Mouse (Mus musculus): ENCODE data around the gene Cacna1i. TPM values are rescaled to one million over a fixed set of nuclear protein-coding genes. Genes with fewer than 3 reads are reported as not detected.

Cacna1i gene
- polyA plus RNA-seq, 1 experiment: 6.5 TPM

- no peak for TF ChIP-seq POLR2A (IDR thresholded peaks at IDR 0.05; ENCODE audit: borderline replicate concordance, extremely low read depth, insufficient read depth, insufficient read length, poor library complexity, severe bottlenecking)
- TF ChIP-seq CTCF (IDR thresholded peaks at IDR 0.05; ENCODE audit: borderline replicate concordance, extremely low read depth, insufficient read depth, insufficient read length): no peak
- no peak for DNase-seq (ENCODE audit: low read depth)
Measured at GRCm38 (mm10) chr15:80256656-80257601, 30.1 kb upstream of the Cacna1i start.

GRCm38 (mm10) chr15:80257602-80258239 is 29.3 kb upstream of the Cacna1i start:
- TF ChIP-seq CTCF (IDR thresholded peaks at IDR 0.05; ENCODE audit: borderline replicate concordance, extremely low read depth, insufficient read depth, insufficient read length) (no peak), POLR2A (IDR thresholded peaks at IDR 0.05; ENCODE audit: borderline replicate concordance, extremely low read depth, insufficient read depth, insufficient read length, poor library complexity, severe bottlenecking) (no peak)
- DNase-seq (ENCODE audit: low read depth): peak; percentile 50

GRCm38 (mm10) chr15:80258240-80259170 is 28.5 kb upstream of the Cacna1i start:
- TF ChIP-seq POLR2A (IDR thresholded peaks at IDR 0.05; ENCODE audit: borderline replicate concordance, extremely low read depth, insufficient read depth, insufficient read length, poor library complexity, severe bottlenecking): no peak
- no peak for TF ChIP-seq CTCF (IDR thresholded peaks at IDR 0.05; ENCODE audit: borderline replicate concordance, extremely low read depth, insufficient read depth, insufficient read length)
- no peak for DNase-seq (ENCODE audit: low read depth)

- no peak for DNase-seq (ENCODE audit: low read depth)
- TF ChIP-seq POLR2A (IDR thresholded peaks at IDR 0.05; ENCODE audit: borderline replicate concordance, extremely low read depth, insufficient read depth, insufficient read length, poor library complexity, severe bottlenecking) (no peak), CTCF (IDR thresholded peaks at IDR 0.05; ENCODE audit: borderline replicate concordance, extremely low read depth, insufficient read depth, insufficient read length) (no peak)
Measured at GRCm38 (mm10) chr15:80259406-80260045, 27.5 kb upstream of the Cacna1i start.

GRCm38 (mm10) chr15:80260677-80261076 is 26.4 kb upstream of the Cacna1i start:
- DNase-seq (ENCODE audit: low read depth): peak; percentile 86
- TF ChIP-seq CTCF (IDR thresholded peaks at IDR 0.05; ENCODE audit: borderline replicate concordance, extremely low read depth, insufficient read depth, insufficient read length) (peak; percentile 99), POLR2A (IDR thresholded peaks at IDR 0.05; ENCODE audit: borderline replicate concordance, extremely low read depth, insufficient read depth, insufficient read length, poor library complexity, severe bottlenecking) (no peak)

GRCm38 (mm10) chr15:80261100-80261499 is 25.9 kb upstream of the Cacna1i start:
- DNase-seq (ENCODE audit: low read depth): no peak
- no peak for TF ChIP-seq CTCF (IDR thresholded peaks at IDR 0.05; ENCODE audit: borderline replicate concordance, extremely low read depth, insufficient read depth, insufficient read length)
- no peak for TF ChIP-seq POLR2A (IDR thresholded peaks at IDR 0.05; ENCODE audit: borderline replicate concordance, extremely low read depth, insufficient read depth, insufficient read length, poor library complexity, severe bottlenecking)

- peak; percentile 58; the same call in 1 of the 2 replicates for TF ChIP-seq POLR2A (IDR thresholded peaks at IDR 0.05; ENCODE audit: borderline replicate concordance, extremely low read depth, insufficient read depth, insufficient read length, poor library complexity, severe bottlenecking)
- TF ChIP-seq CTCF (IDR thresholded peaks at IDR 0.05; ENCODE audit: borderline replicate concordance, extremely low read depth, insufficient read depth, insufficient read length): no peak
- peak; percentile 97 for DNase-seq (ENCODE audit: low read depth)
Measured at GRCm38 (mm10) chr15:80263610-80264575, 23.1 kb upstream of the Cacna1i start, which contains the start of gene Rps19bp1. Gene Rps19bp1, minus strand, starts transcription at chr15:80264315.

DNA sequence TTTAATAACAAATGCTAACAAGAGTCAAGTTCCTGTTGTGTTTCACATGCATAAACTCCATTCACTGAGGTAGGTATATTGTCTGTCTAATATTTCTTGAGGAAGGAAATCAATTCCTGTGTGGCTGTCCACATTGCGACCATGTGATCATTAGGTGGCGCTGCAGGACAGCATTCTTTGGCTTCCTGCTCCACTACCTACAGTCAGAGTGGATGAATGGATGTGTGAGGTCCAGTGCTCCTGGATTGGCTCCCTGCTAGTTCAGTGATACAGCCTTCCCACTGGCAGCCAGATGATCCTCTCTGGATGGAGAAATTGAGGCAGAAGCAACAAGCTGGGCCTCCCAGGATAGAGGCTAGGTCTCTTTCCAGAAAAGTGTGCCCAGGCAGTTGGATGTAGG is 20.8 kb upstream of the Cacna1i start:
- peak; percentile 91 for DNase-seq (ENCODE audit: low read depth)
- peak; percentile 85 for TF ChIP-seq CTCF (IDR thresholded peaks at IDR 0.05; ENCODE audit: borderline replicate concordance, extremely low read depth, insufficient read depth, insufficient read length)
- no peak for TF ChIP-seq POLR2A (IDR thresholded peaks at IDR 0.05; ENCODE audit: borderline replicate concordance, extremely low read depth, insufficient read depth, insufficient read length, poor library complexity, severe bottlenecking)

- peak; percentile 78 for DNase-seq (ENCODE audit: low read depth)
- TF ChIP-seq CTCF (IDR thresholded peaks at IDR 0.05; ENCODE audit: borderline replicate concordance, extremely low read depth, insufficient read depth, insufficient read length) (no peak), POLR2A (IDR thresholded peaks at IDR 0.05; ENCODE audit: borderline replicate concordance, extremely low read depth, insufficient read depth, insufficient read length, poor library complexity, severe bottlenecking) (no peak)
Measured at GRCm38 (mm10) chr15:80271858-80272396, 15.1 kb upstream of the Cacna1i start.
